Mouse (Mus musculus) G1E (cell line): ENCODE measurements at regions not wholly inside any gene's neighbourhood (a gene's known extent, or its start where the extent isn't known, plus 50 kb on each side); places are given as distances from the start of the nearest gene placed in this dataset.

Source experiments
- CTCF ChIP-seq: IDR thresholded peaks from 2 replicates; pipeline ENCODE4 v1.5.1; 2012; ENCODE audit warnings: low read depth, low read length, inconsistent platforms, mixed read lengths
- GATA1 ChIP-seq: IDR thresholded peaks from 2 replicates; pipeline ENCODE4 v1.6.1; 2012; ENCODE audit warnings: borderline replicate concordance, low read length, inconsistent platforms, mixed read lengths
- GATA2 ChIP-seq: IDR thresholded peaks from 2 replicates; pipeline ENCODE4 v1.6.1; 2012; ENCODE audit warnings: low read depth, low read length, inconsistent platforms, borderline replicate concordance
- POLR2AphosphoS5 ChIP-seq: IDR thresholded peaks from 2 replicates; pipeline ENCODE4 v1.6.1; 2012; ENCODE audit warnings: low read depth, low read length, inconsistent platforms; ENCODE audit not compliant: insufficient replicate concordance
- TAL1 ChIP-seq: conservative IDR thresholded peaks from 2 replicates; pipeline ENCODE4 v1.6.1; 2012; ENCODE audit warnings: low read depth, low read length, inconsistent platforms, mixed read lengths

DNA sequence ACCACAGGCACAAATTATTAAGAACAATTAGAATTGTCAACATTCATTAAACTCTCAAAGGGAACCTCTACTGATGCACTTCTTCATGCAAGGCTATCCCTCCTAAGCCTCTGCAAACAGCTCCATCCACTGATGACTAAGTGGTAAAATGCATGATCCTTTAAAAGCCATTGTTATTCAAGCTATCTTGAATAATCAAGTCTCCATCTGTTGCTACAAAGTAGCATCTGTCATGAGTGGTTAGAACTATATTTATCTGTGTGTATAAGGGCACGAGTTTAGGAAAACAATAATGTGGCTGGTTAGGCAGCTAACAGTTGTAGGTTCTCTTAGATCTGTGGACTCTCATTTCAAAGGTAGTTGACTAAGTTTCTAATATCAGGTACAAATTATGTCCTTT, 463.4 kb upstream of the Pcdh20 start:
- TF ChIP-seq CTCF (no peak), POLR2AphosphoS5 (no peak), GATA1 (no peak), GATA2 (no peak), TAL1 (no peak)
